Mouse (Mus musculus) leukemia stem cell, adult 10-12 weeks (primary cell): Measurements from ENCODE around the gene Syn2. TPM values are rescaled to one million over a fixed set of nuclear protein-coding genes. Genes with fewer than 3 reads are reported as not detected.

ENCODE experiments used
- polyA plus RNA-seq: library from polyadenylated mRNA; stranded (reverse); fragments of >175 nt; gene quantifications from 2 replicates; pipeline ENCODE4 v1.2.3, GENCODE M21; 2012; ENCODE audit warnings: low replicate concordance

The Syn2 gene
- not detected in 2 replicates for polyA plus RNA-seq

GRCm38 (mm10) chr6:115134501-115135331 lies at the start of gene Syn2:
Gene Syn2 (plus strand): TSS chr6:115134902.

GRCm38 (mm10) chr6:115227043-115227442 lies 92.3 kb downstream of the Syn2 start, which contains the start of gene Gm17482:
Gene Gm17482 (plus strand): TSS chr6:115227343.

GRCm38 (mm10) chr6:115252099-115252873 lies 117.6 kb downstream of the Syn2 start, which contains the start of gene Timp4:
Gene Timp4 (minus strand): TSS chr6:115252205.

Other genes with a start within 250 kb of the Syn2 start
- 33.2 and 42.3 TPM in 2 replicates for gene Vgll4, start 164.9 kb upstream of the Syn2 start, polyA plus RNA-seq
- gene Tamm41, start 97.0 kb upstream of the Syn2 start, polyA plus RNA-seq = 45.1 and 45.3 TPM in 2 replicates
- gene Gm17482, start 92.4 kb downstream of the Syn2 start, polyA plus RNA-seq = not detected in 2 replicates
- not detected in 2 replicates for gene Timp4, start 117.3 kb downstream of the Syn2 start, polyA plus RNA-seq
- 0.50 and 1.1 TPM in 2 replicates for gene Pparg, start 226.0 kb downstream of the Syn2 start, polyA plus RNA-seq